Mouse (Mus musculus): ENCODE measurements around the gene Anapc5. TPM values are rescaled to one million over a fixed set of nuclear protein-coding genes. Genes with fewer than 3 reads are reported as not detected.

Gene Anapc5
- total RNA-seq, 2 experiments from 2014 or later, result 222 to 229 TPM

DNA sequence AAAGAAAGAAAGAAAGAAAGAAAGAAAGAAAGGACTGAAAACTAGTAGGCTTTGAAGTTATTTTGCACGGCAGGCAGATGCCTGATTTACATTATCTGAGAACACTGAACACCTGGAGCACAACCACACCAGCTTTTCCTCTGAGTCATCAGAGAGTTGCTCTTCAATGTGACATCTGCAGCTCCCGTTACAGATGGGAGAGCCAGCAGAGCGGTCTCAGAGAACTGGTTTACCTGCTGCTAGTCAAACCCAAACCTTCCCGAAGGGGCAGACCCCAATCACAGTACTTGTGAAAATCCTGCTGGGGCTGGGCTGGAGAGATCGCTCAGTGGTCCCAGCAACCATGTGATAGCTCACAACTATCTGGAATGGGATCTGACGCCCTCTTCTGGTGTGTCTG is 3.3 kb upstream of the Anapc5 start:
- no peak overlapping the region for H3K4me3 ChIP-seq
- intact Hi-C loops (cut with DNase I), result no loop called here
- TF ChIP-seq CTCF (IDR thresholded peaks at IDR 0.05), result no peak; the same call in 1 of the 2 replicates
- no peak for DNase-seq (ENCODE audit: extremely low spot score in 1 of 2, low spot score in 2 of 2)
- no peak overlapping the region for H3K27ac ChIP-seq

DNA sequence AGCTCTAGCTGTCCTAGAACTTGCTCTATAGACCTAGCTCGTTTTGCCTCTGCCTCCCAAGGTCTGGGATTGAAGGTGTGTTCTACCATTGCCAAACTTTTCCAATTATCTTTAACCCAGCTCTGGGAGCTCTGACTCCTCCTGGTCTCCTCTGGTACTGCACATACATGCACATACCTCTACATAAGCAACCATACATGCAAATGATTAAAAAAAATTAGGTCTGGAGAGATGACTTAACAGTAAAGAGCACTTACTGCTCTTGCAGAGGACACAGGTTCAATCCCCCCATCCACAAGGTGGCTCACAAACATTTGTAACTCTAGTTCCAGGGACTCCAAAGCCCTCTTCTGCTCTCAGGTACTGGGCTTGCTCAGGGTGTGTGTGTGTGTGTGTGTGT is 2.8 kb upstream of the Anapc5 start:
- no peak for DNase-seq (ENCODE audit: extremely low spot score in 1 of 2, low spot score in 2 of 2)
- Histone ChIP-seq H3K4me3 (no peak overlapping the region), H3K27ac (no peak overlapping the region)
- no peak; the same call in 1 of the 2 replicates for TF ChIP-seq CTCF (IDR thresholded peaks at IDR 0.05)
- intact Hi-C loops (cut with DNase I), result no loop called here

DNA sequence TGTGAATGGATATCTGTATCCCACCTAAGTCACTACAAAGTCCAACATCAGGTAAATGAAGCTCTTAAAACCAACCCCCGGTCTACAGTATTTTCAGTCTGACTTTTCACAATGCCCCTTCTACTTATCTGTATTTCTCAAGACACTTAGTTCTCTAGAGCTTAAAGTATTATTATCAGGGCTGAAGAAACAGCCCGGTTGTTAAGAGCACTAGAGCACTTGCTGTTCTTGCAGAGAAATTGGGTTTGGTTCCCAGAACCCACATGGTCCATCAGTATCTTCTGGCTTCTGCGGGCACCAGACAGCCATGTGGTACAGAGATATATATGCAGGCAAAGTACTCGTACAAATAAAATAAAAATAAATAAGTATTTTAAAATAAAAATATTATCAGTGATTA is 1.3 kb upstream of the Anapc5 start:
- no peak for TF ChIP-seq CTCF (IDR thresholded peaks at IDR 0.05)
- intact Hi-C loops (cut with DNase I), result no loop called here
- DNase-seq (ENCODE audit: extremely low spot score in 1 of 2, low spot score in 2 of 2), result no peak
- H3K27ac ChIP-seq, result no peak overlapping the region
- no peak overlapping the region for H3K4me3 ChIP-seq

DNA sequence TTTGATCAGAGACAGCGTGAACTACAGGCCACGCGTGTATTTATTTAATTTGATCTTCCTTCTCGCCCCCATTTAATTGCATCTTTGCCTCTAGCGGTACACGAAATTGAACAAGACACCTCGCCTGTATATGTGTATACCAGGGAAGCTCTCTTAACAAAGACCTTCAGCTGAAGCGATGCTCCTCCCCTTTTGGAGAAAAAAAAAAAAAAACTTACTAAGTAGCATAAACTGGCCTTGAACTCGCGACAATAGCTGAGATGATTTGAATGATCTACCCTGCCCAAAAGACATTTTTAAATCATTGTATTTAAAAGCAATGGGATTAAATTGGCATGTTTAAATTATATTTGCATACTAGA is 366 bp upstream of the Anapc5 start:
- DNase-seq (ENCODE audit: extremely low spot score in 1 of 2, low spot score in 2 of 2), result no peak
- no peak for TF ChIP-seq CTCF (IDR thresholded peaks at IDR 0.05)
- peak overlapping the region; percentile 92 for H3K27ac ChIP-seq
- intact Hi-C loops (cut with DNase I), result loop anchor here (1.0 kb wide), 1 partner anchor 29 kb away; the partner anchor contains the start of gene Rnf34
- H3K4me3 ChIP-seq, result peak overlapping the region; percentile 87

DNA sequence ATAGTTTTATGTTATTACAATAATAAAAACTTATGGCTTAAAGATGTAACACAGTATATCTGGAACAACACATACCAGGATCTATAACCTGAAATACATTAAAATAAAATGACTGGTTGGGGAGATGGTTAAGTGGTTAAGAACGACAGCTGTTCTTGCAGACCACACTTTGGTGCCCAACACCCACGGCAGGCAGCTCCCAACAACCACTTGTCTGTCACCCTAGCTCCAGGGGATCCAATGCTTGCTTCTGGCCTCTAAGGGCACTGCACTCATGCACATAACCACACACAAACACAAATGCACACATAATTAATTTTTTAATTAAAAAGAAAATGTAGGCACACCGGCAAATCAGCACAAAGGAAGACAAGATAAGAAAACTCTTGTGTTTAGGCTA is 8.4 kb downstream of the Anapc5 start:
- no peak for DNase-seq (ENCODE audit: extremely low spot score in 1 of 2, low spot score in 2 of 2)
- TF ChIP-seq CTCF (IDR thresholded peaks at IDR 0.05), result no peak
- Histone ChIP-seq H3K4me3 (no peak overlapping the region), H3K27ac (no peak overlapping the region)
- intact Hi-C loops (cut with DNase I), result no loop called here

DNA sequence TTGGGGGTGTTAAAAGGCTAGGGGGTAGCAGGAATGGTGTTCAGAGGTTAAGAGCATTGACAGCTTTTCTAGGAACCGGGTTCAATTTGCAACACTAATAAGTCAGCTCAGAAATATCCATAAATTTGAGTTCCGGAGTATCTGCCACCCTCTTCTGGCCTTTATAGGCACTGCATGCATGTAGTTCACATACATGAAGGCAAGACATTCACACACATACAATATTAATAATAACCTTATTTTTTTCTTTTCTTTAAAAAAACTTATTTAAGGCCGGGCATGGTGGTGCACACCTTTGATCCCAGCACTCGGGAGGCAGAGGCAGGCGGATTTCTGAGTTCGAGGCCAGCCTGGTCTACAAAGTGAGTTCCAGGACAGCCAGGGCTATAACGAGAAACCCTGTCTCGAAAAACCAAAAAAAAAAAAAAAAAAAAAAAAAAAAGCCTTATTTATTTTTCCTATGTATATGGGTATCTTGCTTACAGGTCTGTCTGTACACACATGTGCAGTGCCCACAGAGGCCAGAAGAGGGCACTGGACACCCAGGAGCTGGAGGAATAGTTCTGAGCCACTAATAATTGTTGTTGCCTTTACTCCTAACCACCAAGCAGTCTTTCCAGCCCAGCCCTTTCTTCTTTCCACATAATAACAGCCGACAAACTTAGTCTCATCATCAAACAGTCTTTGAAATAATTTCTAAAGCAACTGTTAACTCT is 9.6 kb downstream of the Anapc5 start:
- TF ChIP-seq CTCF (IDR thresholded peaks at IDR 0.05), result peak; percentile 44
- intact Hi-C loops (cut with DNase I), result no loop called here
- peak in 1 of 2 experiments; percentile 47 for DNase-seq (ENCODE audit: extremely low spot score in 1 of 2, low spot score in 2 of 2)
- no peak overlapping the region for H3K27ac ChIP-seq
- H3K4me3 ChIP-seq, result no peak overlapping the region

DNA sequence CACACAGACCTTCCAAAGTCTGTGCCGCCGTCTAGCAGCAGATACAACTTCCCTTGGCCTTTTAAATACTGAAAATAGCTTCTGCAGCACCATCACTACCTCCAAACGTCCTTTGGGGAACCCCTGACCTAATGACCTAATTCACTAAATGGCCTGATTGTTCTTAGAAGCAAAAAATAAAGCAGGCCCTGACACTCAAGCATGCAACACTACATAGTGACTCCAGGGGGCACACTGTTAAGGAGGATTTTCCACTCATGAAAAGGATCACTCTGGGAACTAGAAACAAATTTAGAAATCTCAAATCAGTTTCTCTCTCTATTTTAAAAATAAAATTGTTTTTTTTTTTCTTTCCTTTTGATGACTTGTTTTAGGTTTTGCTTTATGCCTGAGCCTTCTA is 15.6 kb downstream of the Anapc5 start:
- H3K4me3 ChIP-seq, result no peak overlapping the region
- no peak for DNase-seq (ENCODE audit: extremely low spot score in 1 of 2, low spot score in 2 of 2)
- intact Hi-C loops (cut with DNase I), result no loop called here
- peak; percentile 55 for TF ChIP-seq CTCF (IDR thresholded peaks at IDR 0.05)
- H3K27ac ChIP-seq, result no peak overlapping the region

DNA sequence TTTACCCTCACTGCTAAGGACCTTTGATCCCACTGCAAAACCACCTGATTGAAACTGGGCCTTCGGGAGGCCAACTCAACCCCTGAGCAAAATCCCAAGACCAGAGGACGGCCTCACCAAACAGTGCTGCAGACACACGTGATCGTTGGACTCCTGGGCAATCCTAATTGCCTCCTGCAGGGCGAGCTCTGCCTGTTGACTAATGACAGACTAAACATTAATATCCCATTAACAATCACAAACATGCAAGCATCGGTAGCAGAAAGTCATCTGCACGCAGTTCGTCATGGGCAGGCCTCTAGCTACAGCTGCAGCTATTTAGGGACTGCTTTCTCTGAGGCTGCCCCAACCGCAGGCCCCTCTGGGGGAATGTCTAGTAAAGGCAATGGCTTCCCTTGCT is 18.4 kb downstream of the Anapc5 start:
- no peak overlapping the region for H3K27ac ChIP-seq
- no peak for DNase-seq (ENCODE audit: extremely low spot score in 1 of 2, low spot score in 2 of 2)
- intact Hi-C loops (cut with DNase I), result no loop called here
- TF ChIP-seq CTCF (IDR thresholded peaks at IDR 0.05), result no peak
- no peak overlapping the region for H3K4me3 ChIP-seq

DNA sequence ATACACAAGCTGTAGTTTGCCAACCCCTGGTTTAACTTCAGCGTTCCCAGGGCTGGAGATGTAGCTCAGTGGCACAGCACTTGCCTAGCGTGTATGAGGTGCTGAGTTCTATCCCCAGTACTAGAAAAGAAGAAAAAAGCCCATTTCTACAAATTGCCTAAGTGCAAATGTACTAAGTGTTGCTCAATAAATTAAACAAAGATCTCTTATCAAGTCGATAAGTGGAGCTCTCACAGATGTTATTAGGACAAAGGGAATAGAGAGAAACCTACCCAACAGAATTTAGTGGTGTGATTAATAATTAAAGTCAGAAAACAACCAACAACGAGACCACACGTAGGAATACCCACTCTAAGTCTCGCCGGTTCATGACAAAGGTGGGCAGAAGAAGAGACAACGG is 19.5 kb downstream of the Anapc5 start:
- no peak for TF ChIP-seq CTCF (IDR thresholded peaks at IDR 0.05)
- Histone ChIP-seq H3K27ac (no peak overlapping the region), H3K4me3 (no peak overlapping the region)
- DNase-seq (ENCODE audit: extremely low spot score in 1 of 2, low spot score in 2 of 2), result no peak
- intact Hi-C loops (cut with DNase I), result no loop called here

DNA sequence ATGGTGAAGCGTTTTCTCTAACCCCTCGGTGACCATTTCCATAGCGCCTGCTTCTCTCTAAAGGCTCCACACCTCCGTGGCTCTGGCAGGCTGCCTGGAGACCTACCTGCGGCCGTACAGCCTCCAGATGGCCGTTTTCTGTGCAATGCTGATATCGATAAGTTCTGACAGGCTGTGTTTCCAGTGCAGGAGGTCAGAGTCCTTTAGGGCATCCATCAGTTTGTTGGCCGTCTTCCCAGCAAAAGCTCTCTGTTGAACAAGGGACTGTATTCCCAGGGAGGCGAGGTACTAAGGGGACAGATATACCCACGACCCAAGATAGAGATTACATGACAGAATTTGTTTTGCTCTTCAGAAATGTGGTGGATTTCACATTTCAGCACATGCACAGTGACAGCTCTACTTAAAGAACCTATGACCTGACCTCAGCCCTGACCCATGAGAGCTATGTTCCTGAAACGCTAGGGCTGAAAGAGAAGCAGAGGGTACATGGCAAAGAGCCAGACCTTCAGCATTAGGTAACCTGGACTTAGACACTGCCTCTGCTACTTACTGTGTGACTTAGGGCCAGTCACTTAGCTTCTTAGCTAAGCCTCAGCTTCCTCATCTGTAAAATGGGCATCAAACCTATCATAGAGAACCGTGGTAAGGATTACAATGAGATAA is 20.7 kb downstream of the Anapc5 start:
- no peak overlapping the region for H3K4me3 ChIP-seq
- intact Hi-C loops (cut with DNase I), result no loop called here
- no peak for TF ChIP-seq CTCF (IDR thresholded peaks at IDR 0.05)
- DNase-seq (ENCODE audit: extremely low spot score in 1 of 2, low spot score in 2 of 2), result no peak
- no peak overlapping the region for H3K27ac ChIP-seq

DNA sequence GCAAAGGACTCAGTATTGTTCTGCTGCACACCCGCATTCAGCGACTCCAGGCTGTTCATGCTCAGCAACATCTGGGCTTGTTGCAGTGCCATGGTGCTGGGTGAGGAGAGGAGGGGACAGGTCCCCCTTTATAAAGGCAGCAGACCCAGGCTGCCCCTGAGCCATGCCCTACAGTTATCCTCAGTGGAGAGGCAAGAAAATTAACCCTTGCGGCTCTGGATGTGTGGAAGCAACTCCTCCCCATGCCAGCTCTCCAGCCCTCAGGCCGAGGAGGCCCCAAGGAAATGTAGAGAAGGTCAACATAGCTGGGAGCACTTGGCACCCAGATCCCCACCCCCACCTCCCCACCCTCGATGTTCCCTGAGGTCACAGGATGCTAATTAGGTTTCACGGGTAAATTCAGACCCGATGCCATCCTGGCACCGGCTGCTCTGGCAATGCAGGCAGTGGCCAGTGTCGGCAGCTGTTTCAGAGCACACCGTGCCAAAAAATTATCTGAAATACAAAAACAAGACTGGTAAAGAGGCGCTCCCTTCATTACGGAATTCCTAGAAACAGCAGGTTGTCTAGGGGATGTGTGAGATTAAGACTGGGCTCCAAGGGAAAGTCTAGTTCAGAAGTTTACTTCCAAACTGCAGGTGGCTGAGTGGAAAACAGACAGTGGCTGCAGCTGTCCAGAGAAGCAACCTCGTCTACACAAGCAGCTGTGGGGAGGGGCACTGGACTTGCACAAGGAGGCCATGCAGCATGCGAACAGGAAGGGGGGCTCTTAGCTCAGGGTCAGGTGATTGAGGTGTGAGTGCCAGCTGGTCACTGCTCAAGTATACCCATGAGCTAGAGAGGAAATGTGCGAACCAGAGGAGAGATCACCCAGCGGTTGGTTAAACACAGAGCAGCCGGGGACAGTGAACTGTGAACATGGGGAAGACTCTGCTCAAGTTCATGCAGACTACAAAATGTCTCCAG is 21.5 kb downstream of the Anapc5 start:
- peak overlapping the region; percentile 77 for H3K27ac ChIP-seq
- no peak for DNase-seq (ENCODE audit: extremely low spot score in 1 of 2, low spot score in 2 of 2)
- no peak overlapping the region for H3K4me3 ChIP-seq
- intact Hi-C loops (cut with DNase I), result no loop called here
- no peak for TF ChIP-seq CTCF (IDR thresholded peaks at IDR 0.05)
